Mouse (Mus musculus) heart, adult 8-10 months (tissue): ENCODE results near the gene Abcc5. TPM values are rescaled to one million over a fixed set of nuclear protein-coding genes. Genes with fewer than 3 reads are reported as not detected.

Experiments used
- DNase-seq: peaks from one replicate; pipeline ENCODE4 v3.0.0; 2022; ENCODE audit warnings: low spot score
- total RNA-seq, 4 experiments: library from RNA; stranded (reverse); gene quantifications; 2 replicates each; pipeline ENCODE4 v1.2.4; 2022

Gene Abcc5
- total RNA-seq, 4 experiments from 2014 or later, result 26.5 to 31.1 (median 27.8) TPM

DNA sequence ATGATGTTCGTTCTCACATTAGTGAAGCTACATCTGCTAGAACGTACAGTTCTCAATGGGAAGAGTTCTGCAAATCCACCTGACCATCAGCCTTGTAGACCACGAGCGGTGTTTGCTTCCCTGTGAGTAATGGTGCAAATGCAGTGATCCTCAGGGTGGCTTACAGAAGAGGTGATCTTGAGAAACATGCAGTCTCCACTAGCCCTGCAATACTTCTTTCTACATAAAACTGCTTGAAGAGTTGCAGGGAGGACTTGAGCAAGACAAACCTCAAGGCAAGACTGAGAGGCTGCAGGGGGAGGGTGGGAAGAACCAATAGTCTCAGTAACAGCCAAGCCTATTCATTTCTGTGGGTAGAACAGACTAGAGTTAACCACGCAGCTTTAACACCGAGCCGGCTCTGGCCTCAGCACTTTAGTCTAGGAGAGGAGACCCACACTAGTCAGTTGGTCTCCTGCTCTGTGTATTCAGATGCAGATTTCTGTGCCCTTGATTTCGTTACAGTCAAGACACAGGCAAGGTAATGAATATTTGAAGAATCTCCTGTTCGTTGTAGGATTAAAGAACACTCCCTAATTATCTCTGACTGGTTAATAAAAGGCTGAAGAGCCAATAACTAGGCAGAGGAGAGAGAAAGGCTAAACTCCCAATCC, 66.4 kb downstream of the Abcc5 start:
- no peak for DNase-seq

DNA sequence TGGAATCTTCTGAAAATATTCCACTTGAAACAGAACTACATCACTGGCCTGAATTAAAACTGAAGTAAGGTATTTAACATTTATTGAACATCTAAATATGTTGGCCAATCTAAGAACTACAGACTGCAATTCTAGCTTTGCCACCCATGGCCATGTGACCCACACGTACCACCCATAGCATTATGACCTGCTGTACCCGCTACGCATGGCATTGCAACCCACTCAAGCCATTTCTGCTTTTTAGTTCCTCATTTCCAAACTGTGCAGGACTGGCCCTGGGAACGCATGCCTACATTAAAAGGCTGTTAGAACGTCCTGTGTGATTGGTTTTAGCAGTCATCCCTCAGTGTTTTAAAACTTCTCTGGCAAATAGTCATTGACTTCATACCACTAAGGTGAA, 68.4 kb downstream of the Abcc5 start:
- DNase-seq, result peak; percentile 11

DNA sequence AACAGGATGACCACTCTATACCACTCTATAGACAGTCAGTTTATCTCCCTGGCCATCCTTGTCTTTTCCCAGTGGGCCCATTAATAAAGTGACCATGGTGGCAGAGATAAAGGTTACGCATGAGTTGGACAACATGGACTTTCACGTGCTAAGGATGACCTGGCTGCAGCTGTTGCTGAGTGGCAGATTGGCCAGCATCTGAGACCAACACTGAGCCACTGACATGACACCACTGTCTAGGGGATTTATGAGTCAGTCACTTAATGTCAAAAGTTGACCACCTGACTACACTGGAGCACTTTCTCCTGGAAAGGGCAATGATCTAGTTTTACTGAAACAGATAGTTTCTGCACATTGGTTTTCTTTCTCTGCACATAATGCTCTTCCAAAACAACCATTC, 71.4 kb downstream of the Abcc5 start:
- DNase-seq, result no peak

DNA sequence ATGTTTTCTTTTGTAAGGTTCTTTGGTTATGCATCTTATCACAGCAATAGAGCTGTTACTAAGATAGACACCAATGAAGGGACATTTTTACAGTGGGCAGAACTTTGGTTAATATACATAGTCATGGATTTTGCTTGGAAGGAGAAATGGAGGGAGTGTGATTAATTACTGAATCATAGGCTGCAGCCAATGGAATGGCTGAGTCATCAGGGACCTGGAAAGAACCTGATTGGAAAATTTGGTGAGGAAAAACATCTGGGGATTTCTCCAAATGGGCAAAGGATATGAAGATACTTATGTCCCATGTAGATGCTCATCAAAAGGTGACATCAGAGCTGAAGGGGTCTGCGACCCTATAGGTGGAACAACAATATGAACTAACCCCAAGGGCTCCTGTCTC, 72.2 kb downstream of the Abcc5 start:
- no peak for DNase-seq

DNA sequence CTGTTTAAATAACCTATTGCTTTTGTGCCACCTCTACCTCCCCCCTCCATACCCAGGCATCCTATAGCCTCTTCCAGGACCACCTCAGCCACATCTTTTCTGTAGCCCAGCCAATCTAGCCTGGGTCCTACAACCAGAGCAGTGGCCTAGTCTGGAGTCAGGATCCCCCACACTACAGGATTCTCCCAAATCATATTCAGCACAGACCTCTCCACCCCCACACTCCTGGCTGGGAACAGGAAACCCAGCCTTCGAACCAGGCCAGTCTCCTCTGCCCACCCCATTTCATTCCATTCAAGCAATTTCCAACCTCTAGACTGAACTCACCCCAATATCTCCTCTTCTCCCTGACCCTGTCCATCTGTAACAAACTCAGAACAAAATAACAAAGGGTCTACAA, 80.7 kb downstream of the Abcc5 start:
- no peak for DNase-seq

DNA sequence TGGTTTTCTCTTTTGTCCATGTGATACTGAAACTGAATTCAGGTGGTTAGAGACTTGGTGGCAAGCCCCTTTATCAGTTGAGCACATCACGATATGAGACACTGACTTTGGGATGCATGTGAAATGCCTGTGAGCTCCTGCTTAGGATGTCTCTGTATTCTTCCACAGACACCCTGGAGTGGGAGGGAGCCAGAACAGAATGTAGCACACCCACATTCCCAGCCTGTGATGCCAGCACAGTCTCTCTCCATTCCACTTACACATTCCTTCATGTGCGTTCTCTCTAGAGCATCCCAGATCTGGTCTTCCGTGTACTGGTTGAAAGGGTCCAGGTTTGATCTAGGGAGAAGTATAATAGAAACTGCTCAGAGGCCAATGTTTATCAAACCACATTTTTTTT, 87.6 kb downstream of the Abcc5 start:
- DNase-seq, result no peak

DNA sequence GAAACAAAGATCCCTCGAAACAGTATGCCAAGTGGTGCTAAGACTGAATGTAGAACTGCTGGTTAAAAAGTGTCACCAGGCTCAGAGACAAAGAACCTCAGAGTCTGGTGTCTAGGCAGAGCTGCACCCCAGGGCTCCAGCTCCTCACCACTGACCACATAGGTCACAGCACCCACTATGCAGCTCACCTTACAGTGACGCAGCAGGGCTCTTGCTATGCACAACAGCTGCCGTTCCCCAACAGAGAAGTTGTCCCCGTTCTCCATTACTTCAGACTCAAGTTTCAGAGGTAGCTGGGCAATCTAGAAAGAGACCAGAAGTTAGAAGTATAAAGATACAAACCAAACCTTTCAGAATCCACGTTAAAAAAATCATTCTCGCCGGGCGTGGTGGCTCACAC, 91.3 kb downstream of the Abcc5 start:
- DNase-seq, result no peak

DNA sequence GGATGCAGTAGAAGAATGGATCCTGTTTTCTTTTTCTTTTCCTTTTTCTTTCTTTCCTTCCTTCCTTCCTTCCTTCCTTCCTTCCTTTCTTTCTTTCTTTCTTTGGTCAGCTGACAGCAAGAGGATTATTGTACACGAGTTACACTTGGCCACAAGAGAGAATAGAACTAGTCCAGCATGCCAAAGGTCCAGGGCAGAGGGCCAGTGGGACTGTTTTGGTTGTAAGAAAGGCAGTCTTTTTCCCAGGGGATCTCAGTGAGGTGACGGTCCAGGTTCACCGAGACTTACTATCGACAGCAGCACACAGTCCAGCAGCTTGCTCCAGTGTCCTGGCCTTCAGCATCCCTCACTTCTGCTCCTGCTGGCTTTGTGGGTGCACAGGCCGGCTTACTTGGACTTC, 97.9 kb downstream of the Abcc5 start:
- no peak for DNase-seq

DNA sequence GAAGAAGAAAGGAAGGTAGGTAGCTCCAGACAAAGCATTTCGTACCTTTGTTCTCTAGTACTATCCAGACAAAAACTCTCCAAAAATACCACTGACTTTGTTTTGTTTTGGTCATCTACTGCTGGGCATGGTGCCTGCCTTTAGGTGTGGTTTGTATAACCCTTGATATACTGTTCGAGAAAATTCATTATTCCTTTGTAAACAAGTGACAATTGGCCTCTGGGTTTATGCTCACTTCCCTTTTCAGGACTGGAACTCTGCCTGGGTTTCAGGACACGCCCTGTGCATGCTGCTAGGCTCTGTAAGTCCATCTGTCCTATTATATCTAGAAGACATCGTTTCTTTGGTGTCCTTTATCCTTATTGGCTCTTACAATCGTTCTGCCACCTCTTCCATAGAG, 100.9 kb downstream of the Abcc5 start, which contains the start of gene Cyp2ab1:
Cyp2ab1 (minus strand) TSS at position 119 of the 400 bp plus-strand sequence.
- peak; percentile 30 for DNase-seq

DNA sequence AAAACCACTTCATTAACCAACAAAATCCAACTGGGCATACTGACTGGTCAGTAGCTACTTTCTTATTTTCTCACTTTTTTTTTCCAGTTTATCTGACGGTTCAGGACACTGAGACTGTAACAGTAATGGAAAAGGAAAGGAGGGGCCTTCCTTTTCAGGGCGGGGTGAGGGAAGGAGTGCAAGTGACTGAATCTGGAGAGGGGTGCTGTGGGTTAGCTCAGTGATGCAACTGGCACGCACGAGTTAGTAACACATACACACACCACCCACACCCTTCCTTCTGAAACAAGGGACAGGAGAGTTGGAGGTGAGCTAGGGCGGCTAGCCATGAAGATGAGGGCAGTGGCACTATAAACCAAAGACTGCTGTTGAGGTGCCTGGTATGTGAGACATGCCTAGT, 102.3 kb downstream of the Abcc5 start:
- peak; percentile 9 for DNase-seq

DNA sequence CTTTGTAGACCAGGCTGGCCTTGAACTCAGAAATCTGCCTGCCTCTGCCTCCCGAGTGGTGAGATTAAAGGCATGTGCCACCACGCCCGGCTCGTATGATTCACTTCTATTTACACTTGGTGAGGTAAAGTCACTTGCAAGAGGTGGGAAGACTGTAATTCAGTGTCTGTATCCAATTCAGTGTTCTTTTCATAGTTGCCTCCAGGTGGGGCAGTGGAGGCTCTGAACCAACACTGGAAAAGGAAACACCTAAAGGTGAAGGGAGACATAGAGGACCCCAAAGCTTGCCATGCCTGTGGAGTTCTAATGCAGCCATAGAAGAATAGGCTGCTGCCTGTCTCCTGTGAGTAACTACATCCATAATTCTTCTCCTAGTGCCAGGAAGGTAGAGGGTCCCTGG, 103.9 kb downstream of the Abcc5 start:
- DNase-seq, result no peak

DNA sequence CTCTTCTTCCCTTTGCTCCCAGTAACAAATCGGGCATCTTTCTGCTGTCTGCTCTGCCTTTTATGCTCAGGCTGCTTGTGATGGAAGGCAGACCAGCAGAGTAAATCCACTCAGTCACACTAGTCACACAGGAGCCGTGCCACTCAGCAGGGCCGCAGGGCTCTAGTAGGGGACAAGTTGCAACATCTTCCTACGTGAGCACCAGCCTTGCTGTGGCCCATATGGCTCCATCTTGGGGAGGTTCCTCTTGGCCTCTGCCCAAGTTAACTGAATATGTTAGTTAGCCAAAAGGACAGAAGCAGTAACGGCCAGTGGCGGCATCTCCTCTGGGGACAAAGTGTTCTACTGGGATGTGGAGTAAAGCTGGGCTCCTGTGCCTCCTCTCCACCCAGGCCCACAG, 109.4 kb downstream of the Abcc5 start:
- DNase-seq, result no peak

DNA sequence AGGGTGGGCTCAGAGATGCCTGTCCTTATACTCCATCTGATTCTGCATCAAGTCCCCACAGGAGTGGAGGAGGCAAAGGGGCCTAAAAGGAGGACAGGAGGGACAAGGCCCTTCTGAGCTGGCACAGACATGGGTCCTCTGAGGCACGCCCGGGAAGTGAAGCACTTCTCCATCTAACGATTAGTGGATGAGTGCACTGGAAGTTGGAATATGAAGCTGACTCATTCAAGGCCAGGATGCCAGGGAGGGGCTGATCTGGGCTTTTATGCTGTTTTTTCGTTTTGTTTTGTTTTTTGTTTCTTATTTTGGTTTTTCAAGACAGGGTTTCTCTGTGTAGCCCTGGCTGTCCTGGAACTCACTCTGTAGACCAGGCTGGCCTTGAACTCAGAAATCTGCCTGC, 110.9 kb downstream of the Abcc5 start:
- no peak for DNase-seq

DNA sequence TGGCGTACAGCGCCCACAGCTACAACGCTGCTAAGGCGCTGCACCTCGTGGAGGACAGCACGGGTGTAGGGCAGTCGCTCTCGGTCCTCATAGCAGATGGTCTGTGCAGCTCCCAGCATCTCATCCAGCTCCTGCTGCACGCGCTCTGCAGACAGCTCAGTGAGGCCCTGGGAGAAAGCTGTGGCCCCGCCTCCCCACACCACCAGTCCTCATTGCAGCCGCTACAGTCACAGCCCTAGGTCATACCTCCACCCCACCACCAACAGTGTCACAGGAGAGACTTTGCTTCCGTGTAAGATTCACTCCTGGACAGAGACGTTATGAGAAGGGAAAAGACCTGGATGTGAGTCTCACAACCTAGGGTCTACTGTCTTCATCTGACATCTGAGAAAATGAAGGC, 113.9 kb downstream of the Abcc5 start:
- DNase-seq, result no peak

DNA sequence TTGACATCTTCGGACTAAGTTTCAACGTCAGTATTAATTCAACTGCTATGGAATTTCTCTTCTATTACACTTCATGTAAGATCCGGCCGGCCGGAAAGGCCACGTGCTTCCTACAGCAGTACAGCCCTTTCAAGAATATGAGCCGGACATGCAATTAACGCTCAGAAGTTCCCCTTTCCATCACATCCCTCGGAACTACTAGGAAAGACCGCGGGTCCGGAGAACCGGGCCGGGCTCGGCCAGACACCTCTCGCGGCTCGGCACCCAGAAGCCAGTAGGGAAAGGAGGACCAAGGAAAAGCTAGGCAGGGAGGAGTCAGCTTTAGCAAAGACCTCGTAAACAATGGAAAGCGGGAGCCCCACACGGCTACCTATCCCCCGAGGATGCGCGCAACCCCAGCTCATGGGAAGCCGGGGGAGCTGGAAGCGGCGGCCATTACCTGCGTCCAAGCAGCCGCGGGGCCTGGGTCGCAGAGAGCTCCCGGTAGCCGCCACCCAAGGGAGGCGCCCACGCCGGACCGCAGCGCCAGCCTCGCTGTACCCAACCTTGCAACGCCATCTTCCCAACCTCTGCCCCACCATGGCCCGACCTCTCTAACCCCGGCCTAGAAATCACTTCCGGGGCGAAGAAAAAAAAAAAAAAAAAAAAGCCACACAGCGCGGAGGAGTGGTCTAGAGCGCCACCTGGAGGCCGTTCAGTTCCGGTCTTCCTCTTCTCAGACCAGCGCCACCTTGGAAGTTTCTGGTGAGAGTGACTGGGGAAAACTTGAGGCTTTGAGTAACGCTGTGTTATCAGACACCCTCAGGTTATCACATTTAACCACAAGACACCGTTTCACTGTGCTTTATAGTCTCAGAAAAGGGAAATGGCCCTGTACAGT, 124.2 kb downstream of the Abcc5 start, which contains the start of gene Parl:
Parl (minus strand) TSS at position 618 of the 880 bp plus-strand sequence.
- peak; percentile 73 for DNase-seq

DNA sequence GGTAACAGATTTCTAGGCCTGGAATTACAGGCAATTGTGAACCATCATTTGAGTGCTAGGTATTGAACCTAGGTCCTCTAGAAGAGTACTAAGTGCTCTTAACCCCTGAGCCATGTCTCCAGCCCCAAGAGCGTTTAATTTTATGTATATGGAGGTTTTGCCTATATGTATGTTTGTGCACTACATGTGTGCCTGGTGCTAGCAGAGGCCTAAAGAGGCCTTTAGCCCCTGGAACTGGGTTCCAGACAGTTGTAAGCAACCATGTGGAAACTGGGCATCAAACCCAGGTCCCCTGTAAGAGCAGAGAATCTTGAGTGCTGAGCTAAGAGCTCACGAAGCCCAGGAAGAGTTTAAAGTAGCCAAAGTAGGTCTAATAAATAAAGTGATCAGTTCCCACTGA, 126.1 kb downstream of the Abcc5 start:
- DNase-seq, result no peak

Other genes starting within 250 kb of the Abcc5 start
- gene Map6d1, start 185.0 kb downstream of the Abcc5 start, total RNA-seq, result 1 to 10 TPM; 1.2 to 1.8 (median 1.4) TPM
- 10 to 100 TPM; 73.8 to 97.0 (median 84.2) TPM for gene Parl, start 124.0 kb downstream of the Abcc5 start, total RNA-seq
- 1 to 10 TPM in 1 of 4 experiments, under 1 TPM in 3; 0.13 to 1.2 (median 0.54) TPM for gene Cyp2ab1, start 101.0 kb downstream of the Abcc5 start, total RNA-seq
- 10 to 100 TPM; 50.5 to 59.7 (median 55.2) TPM for gene Eif2b5, start 72.4 kb upstream of the Abcc5 start, total RNA-seq
- 10 to 100 TPM; 45.9 to 51.0 (median 48.2) TPM for gene Dvl3, start 90.6 kb upstream of the Abcc5 start, total RNA-seq
- 100 to 1,000 TPM; 186 to 215 (median 203) TPM for gene Ap2m1, start 109.1 kb upstream of the Abcc5 start, total RNA-seq
- gene Abcf3, start 122.2 kb upstream of the Abcc5 start, total RNA-seq, result 10 to 100 TPM; 62.4 to 85.5 (median 78.0) TPM
- gene Vwa5b2, start 163.1 kb upstream of the Abcc5 start, total RNA-seq, result under 1 TPM in 3 of 4 experiments, not detected in 1; 0.49 to 0.71 (median 0.69) TPM
- 1 to 10 TPM; 5.9 to 8.2 (median 7.6) TPM for gene Eef1akmt4, start 185.2 kb upstream of the Abcc5 start, total RNA-seq
- not detected for gene Gm49333, start 185.2 kb upstream of the Abcc5 start, total RNA-seq
- gene Alg3, start 185.3 kb upstream of the Abcc5 start, total RNA-seq, result 10 to 100 TPM in 1 of 4 experiments, 1 to 10 TPM in 3; 7.3 to 11.2 (median 8.9) TPM
- 1 to 10 TPM in 3 of 4 experiments, under 1 TPM in 1; 0.79 to 1.7 (median 1.3) TPM for gene Camk2n2, start 194.9 kb upstream of the Abcc5 start, total RNA-seq
- under 1 TPM; 0.63 to 0.90 (median 0.73) TPM for gene Ece2, start 203.4 kb upstream of the Abcc5 start, total RNA-seq
- gene Psmd2, start 225.3 kb upstream of the Abcc5 start, total RNA-seq, result 100 to 1,000 TPM; 198 to 209 (median 203) TPM
- 100 to 1,000 TPM; 388 to 519 (median 472) TPM for gene Eif4g1, start 241.9 kb upstream of the Abcc5 start, total RNA-seq